ENCODE assay signal across 9 mouse cellular contexts in the genomic region with DNA sequence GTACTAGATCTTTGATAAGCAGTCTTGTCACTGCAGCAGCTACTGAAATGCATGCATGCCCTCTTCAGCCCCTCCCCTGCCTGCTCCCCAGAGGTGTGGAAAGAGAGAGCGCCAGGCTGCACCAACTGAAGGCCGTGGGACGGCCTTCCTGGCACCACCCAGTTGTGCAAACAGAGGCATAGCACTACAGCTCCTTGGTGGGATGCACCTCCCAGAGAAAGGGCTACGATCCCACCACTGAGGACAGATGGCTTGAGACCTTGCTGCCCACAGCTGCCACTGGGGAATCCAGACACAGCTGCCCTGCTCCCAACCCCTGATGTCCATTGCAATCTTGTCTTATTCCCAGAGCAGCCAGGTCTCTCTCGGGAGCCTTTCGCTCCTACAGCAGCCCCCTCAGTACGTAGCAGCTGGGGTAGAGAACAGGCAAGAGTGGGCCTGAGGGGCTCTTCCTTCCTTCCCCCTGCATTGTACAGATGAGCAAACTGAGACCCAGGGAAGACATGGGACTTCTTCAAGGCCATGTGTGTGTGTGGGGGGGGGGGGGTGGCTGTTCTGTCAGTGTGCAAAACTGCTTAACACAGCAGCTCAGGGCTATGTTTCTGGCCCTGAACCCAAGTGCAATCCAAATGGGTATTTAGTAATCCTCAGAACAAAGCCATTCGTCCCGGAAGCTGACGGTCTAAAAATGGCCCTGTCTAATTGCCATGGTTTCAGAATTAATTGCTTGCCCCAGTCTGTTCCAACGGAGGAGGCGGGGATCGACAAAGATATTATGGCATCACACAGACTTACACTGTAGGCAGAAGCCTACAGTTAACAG. TPM values are rescaled to one million over a fixed set of nuclear protein-coding genes. Genes with fewer than 3 reads are reported as not detected.
DNase-seq lines count a peak whose midpoint lies in the region; ATAC-seq and TF ChIP-seq lines count a peak whose summit lies in the region.
"Had no signal": no experiment of that assay in that cellular context is flagged by ENCODE, and none has a peak within 500 bp of the region (broad histone marks: within the 10 kb centered on the region; RNA-seq: fewer than 3 reads in every experiment).

No protein-coding gene starts in this region.

- DNase-seq in lung, embryonic 14.5 days: peak; percentile 55
- no peak for DNase-seq in lung, adult 2 months
- peak; percentile 59 for DNase-seq in layer of hippocampus, adult 9-10 months (ENCODE audit: low spot score)
- no peak for DNase-seq in gastrocnemius, adult 8-10 months (ENCODE audit: low spot score in 2 of 2)
- DNase-seq in cerebellum, adult 11 months: no peak

- H3K36me3 ChIP-seq in lung, embryonic 14.5 days (ENCODE audit: insufficient read depth): no peaks in the 10 kb centered on the region
- H3K36me3 ChIP-seq in embryonic facial prominence, embryonic 13.5 days: no peaks in the 10 kb centered on the region
- H3K36me3 ChIP-seq in kidney, embryonic 14.5 days (ENCODE audit: control insufficient read depth, insufficient read depth, low read length): no peaks in the 10 kb centered on the region

- H3K4me2 ChIP-seq in lung, embryonic 14.5 days: no peak overlapping the region
- H3K4me2 ChIP-seq in embryonic facial prominence, embryonic 13.5 days: no peak overlapping the region
- no peak overlapping the region for H3K4me2 ChIP-seq in kidney, embryonic 14.5 days (replicated peaks; ENCODE audit: low read depth, low read length)

- H3K27me3 ChIP-seq in lung, embryonic 14.5 days (ENCODE audit: insufficient read depth, low read length): no peaks in the 10 kb centered on the region
- peaks cover 16% of the 10 kb centered on the region for H3K27me3 ChIP-seq in embryonic facial prominence, embryonic 13.5 days
- no peaks in the 10 kb centered on the region for H3K27me3 ChIP-seq in kidney, embryonic 14.5 days (ENCODE audit: control insufficient read depth, insufficient read depth, low read length)

- no peak overlapping the region for H3K4me3 ChIP-seq in lung, embryonic 14.5 days (ENCODE audit: low read depth, low read length)
- H3K4me3 ChIP-seq in lung, adult 2 months (replicated peaks; ENCODE audit: extremely low read depth, low read depth, low read length): no peak overlapping the region
- H3K4me3 ChIP-seq in embryonic facial prominence, embryonic 13.5 days: no peak overlapping the region
- H3K4me3 ChIP-seq in olfactory bulb, adult 2 months (ENCODE audit: insufficient read depth, low read depth, low read length): no peak overlapping the region
- no peak overlapping the region for H3K4me3 ChIP-seq in kidney, embryonic 14.5 days (ENCODE audit: low read length)

- no peaks in the 10 kb centered on the region for H3K4me1 ChIP-seq in lung, embryonic 14.5 days (ENCODE audit: insufficient read depth)
- no peaks in the 10 kb centered on the region for H3K4me1 ChIP-seq in lung, adult 2 months (ENCODE audit: control insufficient read depth, insufficient read depth, low read length)
- H3K4me1 ChIP-seq in embryonic facial prominence, embryonic 13.5 days: peaks cover 26% of the 10 kb centered on the region
- H3K4me1 ChIP-seq in olfactory bulb, adult 2 months (ENCODE audit: control insufficient read depth, insufficient read depth, low read length): peaks cover 36% of the 10 kb centered on the region
- H3K4me1 ChIP-seq in kidney, embryonic 14.5 days (ENCODE audit: control insufficient read depth, insufficient read depth, low read length): 0 out of 2 replicates have a peak, but pooled peaks cover 12% of the 10 kb centered on the region

- WGBS in lung, embryonic 14.5 days: 33% methylated on average over 13 of the region's 13 CpGs
- WGBS in lung, adult 2 months: 41% methylated on average over 13 of the region's 13 CpGs
- WGBS in embryonic facial prominence, embryonic 13.5 days: 60% methylated on average over 13 of the region's 13 CpGs
- 16% methylated on average over 13 of the region's 13 CpGs for WGBS in olfactory bulb, adult 2 months
- 55% methylated on average over 13 of the region's 13 CpGs for WGBS in kidney, embryonic 14.5 days

- no peak for TF ChIP-seq POLR2A in lung, adult 2 months (IDR thresholded peaks at IDR 0.05; ENCODE audit: borderline replicate concordance, extremely low read depth, low read depth, low read length)
- TF ChIP-seq POLR2A in olfactory bulb, adult 2 months (IDR thresholded peaks at IDR 0.05; ENCODE audit: insufficient read depth, low read depth, low read length): no peak

- no peak overlapping the region for H3K9ac ChIP-seq in lung, embryonic 14.5 days
- H3K9ac ChIP-seq in embryonic facial prominence, embryonic 13.5 days: no peak overlapping the region
- H3K9ac ChIP-seq in kidney, embryonic 14.5 days (ENCODE audit: low read depth, low read length): no peak overlapping the region

- no peak for TF ChIP-seq CTCF in lung, embryonic 14.5 days (IDR thresholded peaks at IDR 0.05; ENCODE audit: low read depth)
- TF ChIP-seq CTCF in lung, adult 2 months (IDR thresholded peaks at IDR 0.05; ENCODE audit: insufficient read depth, low read length): no peak
- no peak for TF ChIP-seq CTCF in olfactory bulb, adult 2 months (IDR thresholded peaks at IDR 0.05; ENCODE audit: insufficient read depth, low read depth, low read length)

- ATAC-seq in lung, embryonic 14.5 days (ENCODE audit: insufficient read depth): peak; percentile 65; the same call in 1 of the 2 replicates
- 0 out of 2 replicates have a peak, but pooled peaks have one; percentile 37 for ATAC-seq in embryonic facial prominence, embryonic 13.5 days (ENCODE audit: insufficient number of reproducible peaks, insufficient read depth, low FRiP score, low TSS enrichment, low read depth)
- no peak for ATAC-seq in kidney, embryonic 14.5 days (ENCODE audit: low FRiP score, low TSS enrichment)

- no peaks in the 10 kb centered on the region for H3K9me3 ChIP-seq in lung, embryonic 14.5 days (ENCODE audit: low read depth, low read length)
- no peaks in the 10 kb centered on the region for H3K9me3 ChIP-seq in embryonic facial prominence, embryonic 13.5 days
- H3K9me3 ChIP-seq in kidney, embryonic 14.5 days (ENCODE audit: control insufficient read depth, low read length): no peaks in the 10 kb centered on the region

- H3K27ac ChIP-seq in lung, embryonic 14.5 days (ENCODE audit: low read depth): no peak overlapping the region
- no peak overlapping the region for H3K27ac ChIP-seq in embryonic facial prominence, embryonic 13.5 days
- peak overlapping the region; percentile 87 for H3K27ac ChIP-seq in olfactory bulb, adult 2 months (ENCODE audit: insufficient read depth, low read depth, low read length)
- no peak overlapping the region for H3K27ac ChIP-seq in kidney, embryonic 14.5 days (ENCODE audit: low read depth, low read length)

RNA-seq across cellular contexts. Expression of gene C8b, which starts 46.9 kb away (rescaled TPM):
- not detected in 2 replicates for polyA plus RNA-seq in lung, embryonic 14.5 days (2014; fragmentation: Nextera tagmentation; extraction: Ambion mirVana)
- polyA plus RNA-seq in lung, adult 2 months (2012; rRNA removed): not detected in 2 replicates
- polyA plus RNA-seq in embryonic facial prominence, embryonic 13.5 days (2015; fragmentation: Nextera tagmentation; extraction: Ambion mirVana): 0.69 TPM in 1 of 2 replicates, not detected in the other
- not detected in 2 replicates for polyA plus RNA-seq in olfactory bulb, adult 2 months (2012; ENCODE audit: insufficient read depth, insufficient read length, low replicate concordance, missing spikeins)
- not detected for total RNA-seq in gastrocnemius, adult 8-10 months (2022)
- not detected in 2 replicates for polyA plus RNA-seq in kidney, embryonic 14.5 days (2014; fragmentation: Nextera tagmentation; extraction: Ambion mirVana)
- total RNA-seq: MEL had no signal

Comparison
In these comparisons a context has a peak if more than half of its experiments do, and no peak if none do; other contexts are left out.
1. DNase-seq: peak in lung, embryonic 14.5 days (single experiment) and layer of hippocampus, adult 9-10 months (single experiment); none in lung, adult 2 months (single experiment), gastrocnemius, adult 8-10 months (0 of 2) and cerebellum, adult 11 months (single experiment).